Mouse (Mus musculus): ENCODE results near the gene Zmiz2. TPM values are rescaled to one million over a fixed set of nuclear protein-coding genes. Genes with fewer than 3 reads are reported as not detected.
"Not testable (repeated sequence)": the region's sequence is repeated elsewhere in the genome, so short reads cannot be mapped to it uniquely, and the experiment has no call there.

The Zmiz2 gene
- polyA plus RNA-seq, 2 experiments, result 12.4 to 34.1 TPM

- DNase-seq (ENCODE audit: low spot score) (no peak), ATAC-seq (ENCODE audit: low FRiP score, low read depth) (no peak)
- Histone ChIP-seq H3K36me3 (ENCODE audit: control insufficient read depth, insufficient read depth, low read length) (peaks cover 63% of the 10 kb centered on the region), H3K4me3 (replicated peaks; ENCODE audit: low read length) (no peak overlapping the region), H3K27me3 (ENCODE audit: control insufficient read depth, insufficient read depth, low read length) (no peaks in the 10 kb centered on the region), H3K4me2 (replicated peaks; ENCODE audit: low read depth, low read length, severe bottlenecking) (no peak overlapping the region), H3K9me3 (ENCODE audit: control insufficient read depth, low read length) (no peaks in the 10 kb centered on the region), H3K27ac (replicated peaks; ENCODE audit: low read depth, low read length) (no peak overlapping the region), H3K9ac (ENCODE audit: low read depth, low read length, severe bottlenecking) (no peak overlapping the region), H3K4me1 (ENCODE audit: control insufficient read depth, insufficient read depth, low read length) (no peaks in the 10 kb centered on the region)
- WGBS, result 93% methylated on average over 4 of the region's 4 CpGs
- no peak for TF ChIP-seq POLR2A (IDR thresholded peaks at IDR 0.05; ENCODE audit: borderline replicate concordance, extremely low read depth, insufficient read depth, insufficient read length)
Observed at GRCm38 (mm10) chr11:6355106-6355505, 33.8 kb upstream of the Zmiz2 start.

- WGBS, result 90% methylated on average over 9 of the region's 9 CpGs
- H3K4me3 ChIP-seq (replicated peaks; ENCODE audit: low read length), result no peak overlapping the region
- no peak for TF ChIP-seq POLR2A (IDR thresholded peaks at IDR 0.05; ENCODE audit: borderline replicate concordance, extremely low read depth, insufficient read depth, insufficient read length)
Observed at GRCm38 (mm10) chr11:6364581-6365275, 24.1 kb upstream of the Zmiz2 start.

DNA sequence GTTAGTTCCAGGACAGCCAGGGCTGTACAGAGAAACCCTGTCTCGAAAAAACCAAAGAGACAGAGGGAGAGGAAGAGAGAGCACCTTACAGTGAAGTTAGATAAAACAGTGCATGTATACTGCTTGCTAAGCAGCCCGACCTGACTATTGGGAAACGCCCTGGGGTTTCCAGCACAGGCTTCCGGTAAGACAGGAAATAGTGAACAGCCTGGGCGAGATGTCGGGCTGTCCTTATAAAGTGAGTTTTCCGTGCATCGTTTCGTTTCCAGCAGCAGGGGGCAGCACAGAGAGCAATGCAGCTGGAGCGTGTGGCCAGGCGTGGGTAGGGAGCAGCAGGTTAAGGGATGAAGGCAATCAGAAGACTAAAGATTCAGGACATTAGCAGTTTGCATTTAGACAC is 23.0 kb upstream of the Zmiz2 start:
- peak; percentile 70 for ATAC-seq (ENCODE audit: low FRiP score, low read depth)
- 16% methylated on average over 11 of the region's 11 CpGs for WGBS
- Histone ChIP-seq H3K4me3 (replicated peaks; ENCODE audit: low read length) (no peak overlapping the region), H3K9ac (ENCODE audit: low read depth, low read length, severe bottlenecking) (no peak overlapping the region), H3K36me3 (ENCODE audit: control insufficient read depth, insufficient read depth, low read length) (no peaks in the 10 kb centered on the region), H3K4me2 (replicated peaks; ENCODE audit: low read depth, low read length, severe bottlenecking) (0 out of 2 replicates have a peak overlapping the region, but pooled peaks have one; percentile 15), H3K9me3 (ENCODE audit: control insufficient read depth, low read length) (no peaks in the 10 kb centered on the region), H3K27me3 (ENCODE audit: control insufficient read depth, insufficient read depth, low read length) (no peaks in the 10 kb centered on the region), H3K27ac (replicated peaks; ENCODE audit: low read depth, low read length) (no peak overlapping the region), H3K4me1 (ENCODE audit: control insufficient read depth, insufficient read depth, low read length) (no peaks in the 10 kb centered on the region)
- DNase-seq (ENCODE audit: low spot score), result peak; percentile 72
- TF ChIP-seq POLR2A (IDR thresholded peaks at IDR 0.05; ENCODE audit: borderline replicate concordance, extremely low read depth, insufficient read depth, insufficient read length), result no peak

More at GRCm38 (mm10) chr11:6364581-6365275, 24.1 kb upstream of the Zmiz2 start:
- Histone ChIP-seq H3K27ac (replicated peaks; ENCODE audit: low read depth, low read length) (no peak overlapping the region), H3K9me3 (ENCODE audit: control insufficient read depth, low read length) (no peaks in the 10 kb centered on the region), H3K27me3 (ENCODE audit: control insufficient read depth, insufficient read depth, low read length) (no peaks in the 10 kb centered on the region), H3K9ac (ENCODE audit: low read depth, low read length, severe bottlenecking) (no peak overlapping the region), H3K4me1 (ENCODE audit: control insufficient read depth, insufficient read depth, low read length) (no peaks in the 10 kb centered on the region), H3K36me3 (ENCODE audit: control insufficient read depth, insufficient read depth, low read length) (no peaks in the 10 kb centered on the region), H3K4me2 (replicated peaks; ENCODE audit: low read depth, low read length, severe bottlenecking) (no peak overlapping the region)
- DNase-seq (ENCODE audit: low spot score) (no peak), ATAC-seq (ENCODE audit: low FRiP score, low read depth) (no peak)

- H3K27ac ChIP-seq (replicated peaks; ENCODE audit: low read depth, low read length), result 0 out of 2 replicates have a peak overlapping the region, but pooled peaks have one; percentile 33
- H3K27me3 ChIP-seq (ENCODE audit: control insufficient read depth, insufficient read depth, low read length), result no peaks in the 10 kb centered on the region
- H3K36me3 ChIP-seq (ENCODE audit: control insufficient read depth, insufficient read depth, low read length), result no peaks in the 10 kb centered on the region
- WGBS, result 42% methylated on average over 6 of the region's 6 CpGs
- DNase-seq (ENCODE audit: low spot score), result no peak
- no peak overlapping the region for H3K4me3 ChIP-seq (replicated peaks; ENCODE audit: low read length)
- no peaks in the 10 kb centered on the region for H3K9me3 ChIP-seq (ENCODE audit: control insufficient read depth, low read length)
- ATAC-seq (ENCODE audit: low FRiP score, low read depth), result no peak
- no peak overlapping the region for H3K4me2 ChIP-seq (replicated peaks; ENCODE audit: low read depth, low read length, severe bottlenecking)
- H3K9ac ChIP-seq (ENCODE audit: low read depth, low read length, severe bottlenecking), result no peak overlapping the region
- no peaks in the 10 kb centered on the region for H3K4me1 ChIP-seq (ENCODE audit: control insufficient read depth, insufficient read depth, low read length)
- TF ChIP-seq POLR2A (IDR thresholded peaks at IDR 0.05; ENCODE audit: borderline replicate concordance, extremely low read depth, insufficient read depth, insufficient read length), result no peak
Observed at GRCm38 (mm10) chr11:6366434-6366833, 22.4 kb upstream of the Zmiz2 start.

DNA sequence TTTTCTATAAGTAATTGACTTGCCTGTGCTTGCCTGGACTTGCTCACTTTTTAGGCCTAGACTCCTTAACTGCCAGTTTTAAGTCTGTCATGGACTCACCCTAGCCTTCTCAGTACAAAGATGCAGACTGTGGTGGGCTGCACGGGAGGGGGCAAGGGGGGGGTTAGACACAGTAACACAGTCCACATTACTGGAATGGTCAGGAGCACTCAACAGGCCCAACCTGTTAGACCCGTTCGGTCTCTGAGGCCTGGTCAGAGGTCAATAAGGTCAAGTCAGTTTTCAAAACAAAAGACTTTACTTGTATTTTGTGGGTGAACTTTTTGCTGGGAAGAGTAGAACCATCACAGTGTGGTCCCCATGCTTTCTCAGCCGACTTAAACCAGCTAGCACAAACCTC is 21.7 kb upstream of the Zmiz2 start:
- TF ChIP-seq POLR2A (IDR thresholded peaks at IDR 0.05; ENCODE audit: borderline replicate concordance, extremely low read depth, insufficient read depth, insufficient read length), result no peak
- no peak for DNase-seq (ENCODE audit: low spot score)

DNA sequence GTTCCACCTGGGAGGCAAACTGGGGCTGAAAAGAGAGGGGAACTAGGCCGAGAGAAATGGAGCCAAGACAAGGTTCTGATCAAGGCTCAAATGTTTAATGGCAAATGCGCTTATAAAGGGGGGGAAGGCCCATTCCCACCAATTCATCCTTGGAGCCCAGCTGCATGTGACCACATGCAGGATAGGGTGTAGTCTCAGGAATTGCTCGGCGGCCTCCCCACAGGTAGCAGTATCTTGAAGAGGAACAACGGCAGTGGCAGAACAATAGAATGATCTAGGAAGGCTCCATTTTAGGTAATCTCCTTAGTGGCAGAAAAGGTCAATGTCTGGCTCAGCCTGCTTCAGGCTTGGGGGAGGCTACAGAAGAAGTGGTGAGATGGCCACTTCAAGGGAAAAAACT is 20.9 kb upstream of the Zmiz2 start:
- H3K9ac ChIP-seq (ENCODE audit: low read depth, low read length, severe bottlenecking); H3K9me3 ChIP-seq (ENCODE audit: control insufficient read depth, low read length); H3K4me2 ChIP-seq (replicated peaks; ENCODE audit: low read depth, low read length, severe bottlenecking); DNase-seq (ENCODE audit: low spot score); H3K27ac ChIP-seq (replicated peaks; ENCODE audit: low read depth, low read length); H3K27me3 ChIP-seq (ENCODE audit: control insufficient read depth, insufficient read depth, low read length); H3K4me3 ChIP-seq (replicated peaks; ENCODE audit: low read length); H3K4me1 ChIP-seq (ENCODE audit: control insufficient read depth, insufficient read depth, low read length); H3K36me3 ChIP-seq (ENCODE audit: control insufficient read depth, insufficient read depth, low read length); ATAC-seq (ENCODE audit: low FRiP score, low read depth): not testable (repeated sequence)
- 85% methylated on average over 5 of the region's 5 CpGs for WGBS

More for the DNA sequence above, 21.7 kb upstream of the Zmiz2 start:
- WGBS, result 74% methylated on average over 4 of the region's 4 CpGs
- Histone ChIP-seq H3K27me3 (ENCODE audit: control insufficient read depth, insufficient read depth, low read length) (no peaks in the 10 kb centered on the region), H3K4me2 (replicated peaks; ENCODE audit: low read depth, low read length, severe bottlenecking) (no peak overlapping the region), H3K36me3 (ENCODE audit: control insufficient read depth, insufficient read depth, low read length) (no peaks in the 10 kb centered on the region), H3K27ac (replicated peaks; ENCODE audit: low read depth, low read length) (no peak overlapping the region), H3K4me1 (ENCODE audit: control insufficient read depth, insufficient read depth, low read length) (no peaks in the 10 kb centered on the region), H3K9ac (ENCODE audit: low read depth, low read length, severe bottlenecking) (no peak overlapping the region), H3K4me3 (replicated peaks; ENCODE audit: low read length) (no peak overlapping the region), H3K9me3 (ENCODE audit: control insufficient read depth, low read length) (no peaks in the 10 kb centered on the region)
- no peak for ATAC-seq (ENCODE audit: low FRiP score, low read depth)
